Mouse (Mus musculus) neural tube, embryonic 15.5 days (tissue): ENCODE results near the gene Actr5. TPM values are rescaled to one million over a fixed set of nuclear protein-coding genes. Genes with fewer than 3 reads are reported as not detected.

Experiments
- ATAC-seq: fragments of 200-750 bp; cut with Nextera tagmentation; 2 replicates; pipeline ENCODE4 v1.8.0; 2017; ENCODE audit warnings: mild to moderate bottlenecking, moderate TSS enrichment, moderate library complexity; ENCODE audit not compliant: low FRiP score
- H3K27ac ChIP-seq: fragments of 300-500 bp; sonication (generic); replicated peaks from 2 replicates; pipeline ENCODE4 v1.5.1; 2015; ENCODE audit warnings: mild to moderate bottlenecking, inconsistent platforms
- H3K27me3 ChIP-seq: fragments of 300-500 bp; sonication (generic); replicated peaks from 2 replicates; pipeline ENCODE4 v1.6.1; 2015; ENCODE audit warnings: inconsistent platforms
- H3K36me3 ChIP-seq: fragments of 300-500 bp; sonication (generic); 2 replicates; pipeline ENCODE4 v1.6.1; 2015; ENCODE audit warnings: inconsistent platforms
- H3K4me1 ChIP-seq: fragments of 300-500 bp; sonication (generic); 2 replicates; pipeline ENCODE4 v1.6.1; 2015; ENCODE audit warnings: inconsistent platforms
- H3K4me2 ChIP-seq: fragments of 300-500 bp; sonication (generic); 2 replicates; pipeline ENCODE4 v1.6.1; 2015; ENCODE audit warnings: inconsistent platforms, mild to moderate bottlenecking, moderate library complexity
- H3K4me3 ChIP-seq: fragments of 300-500 bp; sonication (generic); replicated peaks from 2 replicates; pipeline ENCODE4 v1.5.1; 2015; ENCODE audit warnings: mild to moderate bottlenecking, inconsistent platforms
- H3K9ac ChIP-seq: fragments of 300-500 bp; sonication (generic); replicated peaks from 2 replicates; pipeline ENCODE4 v1.6.1; 2015; ENCODE audit warnings: mild to moderate bottlenecking, inconsistent platforms
- H3K9me3 ChIP-seq: fragments of 300-500 bp; sonication (generic); replicated peaks from 2 replicates; pipeline ENCODE4 v1.6.1; 2016; ENCODE audit warnings: inconsistent platforms
- WGBS: fragments of 180-500 bp; shearing (Covaris S2); methylation state at CpG from one replicate; pipeline ENCODE4 v1.1.7; 2015; ENCODE audit warnings: mixed read lengths; 5-methylcytosine and 5-hydroxymethylcytosine counted together
- polyA plus RNA-seq: library from polyadenylated mRNA; unstranded; fragments of >200 nt; fragmentation: Nextera tagmentation; extraction: Ambion mirVana; gene quantifications from 2 replicates; pipeline ENCODE4 v1.2.1, GENCODE M21; 2015

Actr5 gene
- polyA plus RNA-seq, 1 experiment from 2014 or later: 11.4 TPM

- 55% methylated on average over 7 of the region's 7 CpGs for WGBS
- H3K9ac ChIP-seq: no peak overlapping the region
- H3K27me3 ChIP-seq: no peaks in the 10 kb centered on the region
- H3K4me2 ChIP-seq: no peak overlapping the region
- no peak overlapping the region for H3K4me3 ChIP-seq
- no peaks in the 10 kb centered on the region for H3K9me3 ChIP-seq
- no peaks in the 10 kb centered on the region for H3K36me3 ChIP-seq
- no peaks in the 10 kb centered on the region for H3K4me1 ChIP-seq
- H3K27ac ChIP-seq: no peak overlapping the region
- ATAC-seq: no peak
Measured at GRCm38 (mm10) chr2:158651159-158651908, 26.6 kb downstream of the Actr5 start.

DNA sequence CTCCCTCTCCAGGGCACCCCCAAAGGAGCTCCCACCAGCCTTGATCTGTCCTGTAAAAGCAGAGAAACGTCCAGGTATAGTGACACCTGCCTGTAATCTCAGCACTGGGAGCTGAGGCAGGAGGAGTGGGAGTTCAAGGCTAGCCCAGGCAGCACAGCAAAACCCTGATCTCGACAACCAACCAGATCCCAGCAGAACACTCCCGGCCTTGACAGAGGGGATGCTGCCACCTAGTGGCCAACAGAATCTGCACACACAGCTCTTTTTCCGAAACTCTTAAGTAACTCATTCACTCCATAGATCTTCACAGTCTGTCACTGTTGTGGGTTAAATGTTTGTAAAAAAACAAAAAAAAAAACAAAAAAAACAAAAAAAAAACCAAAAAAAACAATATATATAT lies 28.3 kb downstream of the Actr5 start:
- no peaks in the 10 kb centered on the region for H3K27me3 ChIP-seq
- H3K9ac ChIP-seq: no peak overlapping the region
- peak; percentile 47; the same call in 1 of the 2 replicates for ATAC-seq
- WGBS: 4% methylated on average over 4 of the region's 4 CpGs
- H3K4me1 ChIP-seq: no peaks in the 10 kb centered on the region
- H3K36me3 ChIP-seq: no peaks in the 10 kb centered on the region
- H3K4me3 ChIP-seq: no peak overlapping the region
- H3K4me2 ChIP-seq: no peak overlapping the region
- H3K9me3 ChIP-seq: no peaks in the 10 kb centered on the region
- no peak overlapping the region for H3K27ac ChIP-seq

- H3K4me2 ChIP-seq: no peak overlapping the region
- WGBS: 85% methylated on average over 9 of the region's 9 CpGs
- no peaks in the 10 kb centered on the region for H3K27me3 ChIP-seq
- no peak overlapping the region for H3K27ac ChIP-seq
- H3K9me3 ChIP-seq: no peaks in the 10 kb centered on the region
- ATAC-seq: no peak
- no peaks in the 10 kb centered on the region for H3K4me1 ChIP-seq
- H3K9ac ChIP-seq: no peak overlapping the region
- H3K4me3 ChIP-seq: no peak overlapping the region
- no peaks in the 10 kb centered on the region for H3K36me3 ChIP-seq
Measured at GRCm38 (mm10) chr2:158654717-158655116, 30.0 kb downstream of the Actr5 start.

DNA sequence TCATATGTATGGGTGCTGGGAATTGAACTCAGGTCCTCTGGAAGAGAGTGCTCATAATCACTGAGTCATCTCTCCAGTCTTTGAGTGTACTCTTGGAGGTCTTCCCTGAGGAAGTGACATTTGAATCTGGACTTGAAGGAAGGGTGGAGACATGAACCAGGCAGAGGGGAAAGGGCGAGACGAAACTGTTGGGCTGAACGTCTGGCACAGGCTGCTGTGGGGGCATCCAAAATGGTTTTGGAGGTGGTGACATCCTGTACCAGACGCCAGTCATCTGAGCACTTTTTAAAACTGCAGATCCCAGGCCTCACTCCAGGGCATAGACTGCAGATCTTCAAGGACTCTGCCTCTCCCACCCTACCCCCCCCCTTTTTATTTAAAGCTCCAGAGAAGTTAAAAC lies 31.1 kb downstream of the Actr5 start:
- Histone ChIP-seq H3K9ac (no peak overlapping the region), H3K27ac (no peak overlapping the region), H3K4me1 (no peaks in the 10 kb centered on the region), H3K36me3 (no peaks in the 10 kb centered on the region), H3K4me3 (no peak overlapping the region), H3K4me2 (no peak overlapping the region), H3K27me3 (no peaks in the 10 kb centered on the region), H3K9me3 (no peaks in the 10 kb centered on the region)
- no peak for ATAC-seq
- 90% methylated on average over 4 of the region's 4 CpGs for WGBS

DNA sequence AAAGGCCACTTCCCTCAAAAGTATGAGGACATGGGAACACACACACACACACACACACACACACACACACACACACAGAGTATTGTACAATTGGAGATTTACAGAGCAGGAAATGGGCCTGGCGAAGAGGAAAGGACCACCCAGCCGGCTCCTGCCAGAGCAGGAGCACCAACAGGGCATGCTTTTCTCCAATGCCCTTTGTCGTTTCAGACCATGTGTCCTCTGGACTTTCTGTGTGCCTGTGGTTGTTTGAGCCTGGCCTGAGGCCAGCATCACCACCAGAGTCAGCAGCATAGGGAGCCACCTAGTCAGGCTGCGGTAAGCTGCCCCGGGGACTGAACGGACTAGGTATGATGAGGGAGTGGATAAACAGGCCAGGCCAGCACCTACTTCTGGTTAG lies 34.1 kb downstream of the Actr5 start:
- Histone ChIP-seq H3K4me3 (no peak overlapping the region), H3K4me2 (no peak overlapping the region), H3K9me3 (no peaks in the 10 kb centered on the region), H3K27me3 (no peaks in the 10 kb centered on the region), H3K27ac (no peak overlapping the region; the same call in 1 of the 2 replicates), H3K4me1 (no peaks in the 10 kb centered on the region), H3K36me3 (no peaks in the 10 kb centered on the region), H3K9ac (no peak overlapping the region)
- ATAC-seq: no peak
- 50% methylated on average over 6 of the region's 6 CpGs for WGBS

DNA sequence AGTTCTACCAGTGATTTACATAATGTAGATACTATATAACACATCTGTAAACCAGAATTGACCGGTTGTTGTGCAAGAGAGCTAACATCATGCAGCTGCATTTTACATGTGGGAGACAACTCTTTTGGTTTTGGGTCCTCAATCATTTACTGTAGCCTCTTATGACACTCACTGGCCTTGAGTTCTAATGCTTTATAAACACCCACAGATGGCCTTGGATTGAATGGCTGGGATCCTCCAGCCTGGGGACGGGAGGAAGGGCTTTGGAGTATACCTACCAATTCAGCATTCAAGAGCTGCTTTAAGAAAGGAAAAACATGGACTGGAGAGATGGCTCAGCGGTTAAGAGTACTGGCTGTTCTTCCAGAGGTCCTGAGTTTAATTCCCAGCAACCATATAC lies 34.7 kb downstream of the Actr5 start:
- Histone ChIP-seq H3K27ac (no peak overlapping the region), H3K27me3 (no peaks in the 10 kb centered on the region), H3K36me3 (no peaks in the 10 kb centered on the region), H3K9me3 (no peaks in the 10 kb centered on the region), H3K4me3 (no peak overlapping the region), H3K9ac (no peak overlapping the region), H3K4me2 (no peak overlapping the region), H3K4me1 (no peaks in the 10 kb centered on the region)
- ATAC-seq: no peak
- 80% methylated on average over 3 of the region's 3 CpGs for WGBS

DNA sequence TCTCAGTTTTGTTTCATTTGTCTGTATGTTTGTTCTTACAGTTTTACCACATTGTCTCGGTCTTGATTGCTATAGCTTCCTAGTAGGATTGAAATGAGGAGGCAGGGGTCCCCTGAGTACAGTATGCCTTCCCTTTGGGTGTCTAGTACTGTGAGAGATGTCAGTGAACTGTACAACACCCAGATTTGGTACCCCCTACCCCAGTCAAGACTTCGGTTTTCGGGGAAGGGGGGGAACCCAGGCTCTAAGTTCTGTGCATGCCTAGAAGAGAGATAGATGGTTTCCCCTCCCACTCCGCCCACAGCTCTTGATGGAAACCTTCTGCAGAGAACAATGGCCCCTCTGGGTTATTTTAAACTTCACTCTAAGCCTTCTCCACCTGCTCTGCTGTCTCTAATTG lies 40.4 kb downstream of the Actr5 start, which contains the start of gene Ppp1r16b:
Gene Ppp1r16b (plus strand): TSS at position 301 of the 400 bp plus-strand sequence.
- WGBS: 71% methylated on average over 4 of the region's 4 CpGs
- no peak for ATAC-seq
- H3K27ac ChIP-seq: 0 out of 2 replicates have a peak within 1 kb of the TSS, but pooled peaks have one; percentile 83

GRCm38 (mm10) chr2:158666071-158666800 lies 41.5 kb downstream of the Actr5 start:
- Histone ChIP-seq H3K9ac (no peak overlapping the region), H3K27ac (peak overlapping the region; percentile 83; the same call in 1 of the 2 replicates), H3K36me3 (no peaks in the 10 kb centered on the region), H3K27me3 (peaks cover 16% of the 10 kb centered on the region), H3K4me3 (peak overlapping the region; percentile 72), H3K4me1 (peaks cover 43% of the 10 kb centered on the region), H3K4me2 (peak overlapping the region; percentile 98), H3K9me3 (no peaks in the 10 kb centered on the region)
- WGBS: 39% methylated on average over 13 of the region's 13 CpGs
- ATAC-seq: no peak

More for the DNA sequence above, 40.4 kb downstream of the Actr5 start, which contains the start of gene Ppp1r16b:
- Histone ChIP-seq H3K9ac (no peak within 1 kb of the TSS), H3K4me3 (no peak within 1 kb of the TSS), H3K4me2 (no peak within 1 kb of the TSS), H3K36me3 (no peaks in the 10 kb centered on the region), H3K27me3 (peaks cover 15% of the 10 kb centered on the region), H3K4me1 (peaks cover 35% of the 10 kb centered on the region), H3K9me3 (no peaks in the 10 kb centered on the region)

GRCm38 (mm10) chr2:158667022-158667670 lies 42.5 kb downstream of the Actr5 start:
- H3K9me3 ChIP-seq: no peaks in the 10 kb centered on the region
- WGBS: under 1% methylated on average over 46 of the region's 47 CpGs
- H3K4me1 ChIP-seq: peaks cover 43% of the 10 kb centered on the region
- H3K9ac ChIP-seq: peak overlapping the region; percentile 78
- H3K4me3 ChIP-seq: peak overlapping the region; percentile 72
- peak overlapping the region; percentile 98 for H3K4me2 ChIP-seq
- peak; percentile 79 for ATAC-seq
- peaks cover 16% of the 10 kb centered on the region for H3K27me3 ChIP-seq
- peak overlapping the region; percentile 83 for H3K27ac ChIP-seq
- no peaks in the 10 kb centered on the region for H3K36me3 ChIP-seq

GRCm38 (mm10) chr2:158667671-158668432 lies 43.2 kb downstream of the Actr5 start:
- peak; percentile 57 for ATAC-seq
- H3K9me3 ChIP-seq: no peaks in the 10 kb centered on the region
- H3K27ac ChIP-seq: peak overlapping the region; percentile 83
- under 1% methylated on average over 47 of the region's 54 CpGs for WGBS
- peak overlapping the region; percentile 98 for H3K4me2 ChIP-seq
- H3K36me3 ChIP-seq: no peaks in the 10 kb centered on the region
- H3K4me3 ChIP-seq: peak overlapping the region; percentile 72
- H3K4me1 ChIP-seq: peaks cover 50% of the 10 kb centered on the region
- H3K9ac ChIP-seq: peak overlapping the region; percentile 78
- peaks cover 16% of the 10 kb centered on the region for H3K27me3 ChIP-seq

GRCm38 (mm10) chr2:158668433-158669010 lies 43.8 kb downstream of the Actr5 start:
- Histone ChIP-seq H3K27me3 (peaks cover 16% of the 10 kb centered on the region), H3K4me2 (peak overlapping the region; percentile 98), H3K9me3 (no peaks in the 10 kb centered on the region), H3K27ac (peak overlapping the region; percentile 83), H3K4me3 (peak overlapping the region; percentile 72), H3K9ac (peak overlapping the region; percentile 78), H3K4me1 (peaks cover 56% of the 10 kb centered on the region), H3K36me3 (no peaks in the 10 kb centered on the region)
- WGBS: 12% methylated on average over 23 of the region's 23 CpGs
- peak; percentile 39 for ATAC-seq
